Mouse (Mus musculus): ENCODE data around the gene H2afx. TPM values are rescaled to one million over a fixed set of nuclear protein-coding genes. Genes with fewer than 3 reads are reported as not detected.

Gene H2afx
- 463 and 498 TPM in 2 replicates for polyA plus RNA-seq (2014; fragmentation: Nextera tagmentation; extraction: Ambion mirVana)

DNA sequence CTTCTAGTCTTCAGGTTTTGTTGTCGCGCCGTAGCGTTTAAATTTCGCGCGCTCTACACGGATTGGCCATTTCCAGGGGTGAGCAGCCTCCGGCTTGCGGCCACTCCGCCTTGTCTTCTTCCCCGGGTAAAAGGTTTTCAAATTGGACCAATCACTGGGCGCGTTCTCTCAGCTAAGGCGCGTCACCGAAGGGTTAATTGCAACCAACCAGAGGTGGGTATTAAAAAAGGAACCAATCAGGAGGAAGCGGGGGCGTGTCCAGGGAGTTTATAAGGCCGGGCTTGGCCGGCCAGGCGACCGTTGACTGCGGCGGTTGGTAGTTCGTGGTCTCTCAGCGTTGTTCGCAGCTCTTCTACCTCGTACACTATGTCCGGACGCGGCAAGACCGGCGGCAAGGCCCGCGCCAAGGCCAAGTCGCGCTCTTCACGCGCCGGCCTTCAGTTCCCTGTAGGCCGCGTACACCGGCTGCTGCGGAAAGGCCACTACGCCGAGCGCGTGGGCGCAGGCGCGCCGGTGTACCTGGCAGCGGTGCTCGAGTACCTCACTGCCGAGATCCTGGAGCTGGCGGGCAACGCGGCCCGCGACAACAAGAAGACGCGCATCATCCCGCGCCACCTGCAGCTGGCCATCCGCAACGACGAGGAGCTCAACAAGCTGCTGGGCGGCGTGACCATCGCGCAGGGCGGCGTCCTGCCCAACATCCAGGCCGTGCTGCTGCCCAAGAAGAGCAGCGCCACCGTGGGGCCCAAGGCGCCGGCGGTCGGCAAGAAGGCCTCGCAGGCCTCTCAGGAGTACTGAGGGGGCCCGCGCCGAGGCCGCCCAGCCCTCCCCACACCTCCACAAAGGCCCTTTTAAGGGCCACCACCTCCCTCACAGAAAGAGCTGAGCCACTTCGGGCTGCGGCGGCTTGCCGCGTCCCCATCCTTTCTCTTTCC, at the start of gene H2afx:
TSS of gene H2afx (plus strand) at position 299 of the 935 bp plus-strand sequence.
- ATAC-seq (replicated peaks; ENCODE audit: low FRiP score) (peak; percentile 97), DNase-seq (ENCODE audit: low spot score) (peak; percentile 99)
- H3K4me1 ChIP-seq (replicated peaks; ENCODE audit: control insufficient read depth, insufficient read depth, low read length): peaks cover 4% of the 10 kb centered on the region; the same call in 1 of the 2 replicates
- H3K4me2 ChIP-seq (ENCODE audit: low read depth, low read length, severe bottlenecking): peak within 1 kb of the TSS; percentile 73
- peak within 1 kb of the TSS; percentile 99 for H3K4me3 ChIP-seq (ENCODE audit: low read depth, low read length)
- H3K27me3 ChIP-seq (ENCODE audit: control insufficient read depth, insufficient read depth, low read length): no peaks in the 10 kb centered on the region
- under 1% methylated on average over 86 of the region's 91 CpGs for WGBS
- H3K36me3 ChIP-seq (ENCODE audit: control insufficient read depth, insufficient read depth, low read length): peaks cover 18% of the 10 kb centered on the region
- H3K9me3 ChIP-seq (ENCODE audit: control insufficient read depth, low read length): no peaks in the 10 kb centered on the region; the same call in 1 of the 2 replicates
- peak within 1 kb of the TSS; percentile 97 for H3K27ac ChIP-seq (ENCODE audit: low read depth, low read length)
- H3K9ac ChIP-seq (ENCODE audit: low read length): peak within 1 kb of the TSS; percentile 99

DNA sequence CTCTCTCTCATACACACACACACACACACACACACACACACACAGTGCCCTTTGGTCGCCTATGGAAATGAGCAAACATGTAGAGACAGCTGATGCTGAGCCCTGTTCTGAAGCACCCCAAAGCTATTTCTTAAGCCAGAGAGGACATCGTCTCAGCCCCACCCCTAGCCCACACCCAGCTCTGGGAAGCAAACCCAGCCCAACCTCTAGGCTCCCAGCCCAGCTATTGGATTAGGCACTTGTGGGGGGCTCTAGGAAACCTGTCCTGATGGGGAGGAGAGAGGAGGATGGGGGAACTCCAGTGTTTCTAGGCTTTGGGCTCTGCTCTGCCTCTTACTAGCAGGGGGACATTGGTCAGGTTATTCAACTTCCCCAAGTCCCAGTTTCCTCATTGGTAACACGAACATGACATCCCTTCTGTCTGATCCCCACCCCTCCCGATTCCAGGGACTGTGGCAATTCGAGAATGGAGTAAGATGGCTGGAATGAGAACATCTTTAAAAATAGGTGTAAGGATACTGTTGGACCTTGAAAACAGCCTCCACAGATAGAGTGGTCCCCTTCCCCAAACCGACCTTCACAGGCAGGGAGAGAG, 48.1 kb upstream of the H2afx start:
- no peak overlapping the region for H3K4me3 ChIP-seq (ENCODE audit: low read depth, low read length)

DNA sequence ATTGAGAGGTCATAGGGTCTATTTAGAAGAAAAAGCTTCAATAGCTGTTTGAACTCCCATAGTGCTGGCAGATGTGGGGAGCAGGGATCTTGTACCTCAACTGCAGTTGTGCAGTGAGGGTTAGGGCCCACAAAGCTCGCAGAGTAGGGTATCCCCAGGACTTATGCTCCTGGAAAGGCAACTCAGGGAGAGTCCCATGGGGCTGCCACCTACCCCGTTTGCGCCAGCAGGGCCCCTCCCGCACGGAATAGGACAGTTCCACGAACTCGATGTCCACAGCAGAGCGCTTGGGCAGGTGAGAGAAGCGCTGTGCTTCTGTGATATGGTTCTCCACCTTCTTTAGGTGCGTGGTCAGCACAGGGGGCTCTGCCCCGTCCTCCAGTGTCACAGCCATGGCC, 47.5 kb upstream of the H2afx start:
- ATAC-seq (replicated peaks; ENCODE audit: low FRiP score) (no peak), DNase-seq (ENCODE audit: low spot score) (no peak)
- Histone ChIP-seq H3K27ac (ENCODE audit: low read depth, low read length) (no peak overlapping the region), H3K36me3 (ENCODE audit: control insufficient read depth, insufficient read depth, low read length) (no peaks in the 10 kb centered on the region), H3K27me3 (ENCODE audit: control insufficient read depth, insufficient read depth, low read length) (no peaks in the 10 kb centered on the region), H3K9ac (ENCODE audit: low read length) (peak overlapping the region; percentile 80), H3K4me3 (ENCODE audit: low read depth, low read length) (peak overlapping the region; percentile 72), H3K9me3 (ENCODE audit: control insufficient read depth, low read length) (no peaks in the 10 kb centered on the region; the same call in 1 of the 2 replicates), H3K4me1 (replicated peaks; ENCODE audit: control insufficient read depth, insufficient read depth, low read length) (peaks cover 12% of the 10 kb centered on the region), H3K4me2 (ENCODE audit: low read depth, low read length, severe bottlenecking) (peak overlapping the region; percentile 97)
- WGBS: 6% methylated on average over 11 of the region's 11 CpGs

More for the DNA sequence above, 48.1 kb upstream of the H2afx start:
- Histone ChIP-seq H3K27ac (ENCODE audit: low read depth, low read length) (no peak overlapping the region), H3K9ac (ENCODE audit: low read length) (no peak overlapping the region), H3K4me2 (ENCODE audit: low read depth, low read length, severe bottlenecking) (no peak overlapping the region; the same call in 1 of the 2 replicates), H3K36me3 (ENCODE audit: control insufficient read depth, insufficient read depth, low read length) (no peaks in the 10 kb centered on the region), H3K27me3 (ENCODE audit: control insufficient read depth, insufficient read depth, low read length) (no peaks in the 10 kb centered on the region), H3K9me3 (ENCODE audit: control insufficient read depth, low read length) (no peaks in the 10 kb centered on the region; the same call in 1 of the 2 replicates), H3K4me1 (replicated peaks; ENCODE audit: control insufficient read depth, insufficient read depth, low read length) (peaks cover 12% of the 10 kb centered on the region)
- ATAC-seq (replicated peaks; ENCODE audit: low FRiP score) (no peak), DNase-seq (ENCODE audit: low spot score) (no peak)
- WGBS: 9% methylated on average over 6 of the region's 6 CpGs

DNA sequence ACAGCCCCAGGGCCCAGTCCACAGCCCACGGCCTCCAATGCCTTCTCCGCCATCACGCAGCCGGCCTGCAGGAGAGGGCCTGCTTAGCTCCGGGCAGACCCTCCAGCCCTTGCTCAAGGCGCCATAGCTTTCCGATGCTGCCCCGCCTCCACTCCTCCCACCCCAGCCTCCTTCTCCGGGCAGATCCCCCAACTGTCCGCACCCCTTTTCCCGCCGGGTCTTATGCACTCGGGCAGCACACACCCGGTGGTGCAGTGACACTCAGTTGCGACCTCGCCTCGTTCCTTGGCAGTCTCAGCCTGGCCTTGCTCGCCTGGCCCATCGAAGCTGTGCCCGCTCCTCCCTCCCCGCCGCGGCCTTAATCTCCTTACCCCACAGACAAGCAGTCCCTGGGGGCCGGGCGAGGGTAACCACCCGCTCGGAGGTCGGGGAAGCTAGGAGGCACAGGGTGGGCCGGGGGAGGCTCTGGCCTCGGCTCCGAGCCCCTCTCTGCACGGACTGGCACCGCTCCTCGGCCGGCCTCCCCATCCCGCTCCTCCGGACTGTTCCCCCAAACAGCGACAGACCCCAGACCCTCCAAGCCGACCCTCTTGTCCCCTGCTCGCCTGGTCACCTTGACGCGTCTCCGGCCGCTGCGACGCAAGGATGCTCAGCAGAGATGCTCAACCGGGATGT, 47.0 kb upstream of the H2afx start:
- H3K27me3 ChIP-seq (ENCODE audit: control insufficient read depth, insufficient read depth, low read length): no peaks in the 10 kb centered on the region
- DNase-seq (ENCODE audit: low spot score): peak; percentile 80
- peaks cover 12% of the 10 kb centered on the region for H3K4me1 ChIP-seq (replicated peaks; ENCODE audit: control insufficient read depth, insufficient read depth, low read length)
- WGBS: under 1% methylated on average over 46 of the region's 47 CpGs
- peak; percentile 56 for ATAC-seq (replicated peaks; ENCODE audit: low FRiP score)
- peak overlapping the region; percentile 72 for H3K4me3 ChIP-seq (ENCODE audit: low read depth, low read length)
- no peaks in the 10 kb centered on the region; the same call in 1 of the 2 replicates for H3K9me3 ChIP-seq (ENCODE audit: control insufficient read depth, low read length)
- H3K9ac ChIP-seq (ENCODE audit: low read length): peak overlapping the region; percentile 80
- 0 out of 2 replicates have a peak overlapping the region, but pooled peaks have one; percentile 18 for H3K27ac ChIP-seq (ENCODE audit: low read depth, low read length)
- no peaks in the 10 kb centered on the region for H3K36me3 ChIP-seq (ENCODE audit: control insufficient read depth, insufficient read depth, low read length)
- H3K4me2 ChIP-seq (ENCODE audit: low read depth, low read length, severe bottlenecking): peak overlapping the region; percentile 97

DNA sequence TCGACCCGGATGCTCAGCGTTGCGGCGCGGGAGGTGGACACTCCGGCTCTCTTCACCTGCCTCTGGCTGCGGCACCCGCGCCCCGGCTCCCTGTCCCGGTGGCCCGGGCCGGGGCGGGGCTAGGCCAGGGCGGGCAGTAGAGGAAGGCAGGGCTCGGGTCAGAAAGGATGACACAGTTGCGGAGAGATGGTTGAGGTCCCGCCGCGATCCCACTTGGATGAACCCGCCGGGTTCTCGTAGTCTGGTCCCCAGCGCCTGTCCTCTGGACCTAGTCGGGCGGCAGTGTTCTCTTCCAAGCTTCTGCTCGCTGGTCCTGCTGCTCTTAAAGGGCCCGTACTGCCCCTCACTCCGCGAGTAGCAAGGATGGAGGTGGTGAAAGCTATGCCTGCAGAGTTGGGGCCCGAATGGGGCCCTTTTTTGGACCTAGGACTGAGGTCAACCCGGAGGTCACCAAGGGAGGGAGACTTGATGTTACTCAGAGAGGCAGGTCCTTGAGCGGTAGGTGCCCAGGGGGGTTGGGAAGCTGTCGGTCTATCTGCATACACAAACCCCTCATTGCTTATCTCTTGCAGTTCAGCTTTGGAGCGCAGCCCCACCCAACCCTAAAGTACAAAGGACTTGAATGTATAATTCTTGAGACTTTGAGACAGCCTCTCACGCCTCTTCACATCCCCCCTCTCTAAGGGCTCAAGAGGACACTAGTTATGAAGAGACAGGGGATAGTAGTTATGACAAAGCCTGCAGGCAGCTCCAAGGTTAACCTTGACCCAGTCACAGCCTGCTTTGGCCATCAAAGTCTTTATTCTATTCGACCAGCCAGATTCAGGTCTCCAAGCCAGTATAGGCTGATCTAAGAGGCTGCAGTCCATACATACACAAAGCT, 46.2 kb upstream of the H2afx start, which contains the start of gene Abcg4:
TSS of gene Abcg4 (minus strand) at position 540 of the 883 bp plus-strand sequence.
- Histone ChIP-seq H3K9ac (ENCODE audit: low read length) (peak within 1 kb of the TSS; percentile 80), H3K27ac (ENCODE audit: low read depth, low read length) (0 out of 2 replicates have a peak within 1 kb of the TSS, but pooled peaks have one; percentile 18), H3K9me3 (ENCODE audit: control insufficient read depth, low read length) (no peaks in the 10 kb centered on the region; the same call in 1 of the 2 replicates), H3K4me1 (replicated peaks; ENCODE audit: control insufficient read depth, insufficient read depth, low read length) (peaks cover 12% of the 10 kb centered on the region), H3K4me2 (ENCODE audit: low read depth, low read length, severe bottlenecking) (peak within 1 kb of the TSS; percentile 97), H3K4me3 (ENCODE audit: low read depth, low read length) (peak within 1 kb of the TSS; percentile 72), H3K36me3 (ENCODE audit: control insufficient read depth, insufficient read depth, low read length) (no peaks in the 10 kb centered on the region), H3K27me3 (ENCODE audit: control insufficient read depth, insufficient read depth, low read length) (no peaks in the 10 kb centered on the region)
- ATAC-seq (replicated peaks; ENCODE audit: low FRiP score): peak; percentile 72
- DNase-seq (ENCODE audit: low spot score): peak; percentile 73
- WGBS: 1% methylated on average over 38 of the region's 38 CpGs

DNA sequence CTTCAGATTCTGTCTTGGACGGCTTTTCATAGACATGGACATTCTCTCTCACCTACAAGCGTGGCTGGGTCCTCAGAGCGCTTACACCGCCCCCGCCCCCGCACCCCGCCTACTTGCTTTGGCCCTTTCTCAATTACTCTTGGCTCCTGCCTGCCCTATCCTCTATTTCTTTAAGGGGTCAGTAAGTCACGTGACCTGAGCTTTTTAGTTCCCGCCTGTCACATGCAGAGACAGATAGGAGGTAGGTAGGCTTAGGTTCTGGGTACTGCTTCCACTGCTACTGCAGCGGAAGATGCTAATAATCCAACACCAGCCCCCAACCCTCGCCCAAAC, 45.6 kb upstream of the H2afx start:
- 5% methylated on average over 11 of the region's 11 CpGs for WGBS
- DNase-seq (ENCODE audit: low spot score) (no peak), ATAC-seq (replicated peaks; ENCODE audit: low FRiP score) (no peak)
- no peaks in the 10 kb centered on the region for H3K36me3 ChIP-seq (ENCODE audit: control insufficient read depth, insufficient read depth, low read length)
- 0 out of 2 replicates have a peak overlapping the region, but pooled peaks have one; percentile 80 for H3K9ac ChIP-seq (ENCODE audit: low read length)
- H3K9me3 ChIP-seq (ENCODE audit: control insufficient read depth, low read length): no peaks in the 10 kb centered on the region; the same call in 1 of the 2 replicates
- peak overlapping the region; percentile 72 for H3K4me3 ChIP-seq (ENCODE audit: low read depth, low read length)
- H3K27ac ChIP-seq (ENCODE audit: low read depth, low read length): no peak overlapping the region
- H3K4me2 ChIP-seq (ENCODE audit: low read depth, low read length, severe bottlenecking): peak overlapping the region; percentile 97
- peaks cover 12% of the 10 kb centered on the region for H3K4me1 ChIP-seq (replicated peaks; ENCODE audit: control insufficient read depth, insufficient read depth, low read length)
- no peaks in the 10 kb centered on the region for H3K27me3 ChIP-seq (ENCODE audit: control insufficient read depth, insufficient read depth, low read length)

DNA sequence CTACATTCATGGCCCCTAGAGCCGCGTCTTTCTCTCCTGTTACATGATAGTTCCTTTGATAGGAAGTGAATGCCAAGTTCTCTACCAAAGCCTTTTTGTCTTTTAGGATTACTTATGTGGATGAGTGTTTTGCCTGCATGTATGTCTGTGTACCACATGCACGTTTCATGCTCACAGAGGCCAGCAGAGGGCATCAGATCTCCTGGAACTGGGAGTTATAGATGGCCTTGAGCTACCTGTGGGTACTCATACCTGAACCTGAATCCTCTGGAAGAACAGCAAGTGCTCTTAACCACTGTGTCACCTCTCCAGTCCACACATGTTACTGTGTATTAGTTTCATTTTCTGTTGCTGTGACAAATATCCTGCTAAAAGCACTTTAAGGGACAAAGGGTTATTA, 42.0 kb upstream of the H2afx start:
- no peaks in the 10 kb centered on the region; the same call in 1 of the 2 replicates for H3K36me3 ChIP-seq (ENCODE audit: control insufficient read depth, insufficient read depth, low read length)
- no peak overlapping the region for H3K9ac ChIP-seq (ENCODE audit: low read length)
- no peaks in the 10 kb centered on the region for H3K27me3 ChIP-seq (ENCODE audit: control insufficient read depth, insufficient read depth, low read length)
- DNase-seq (ENCODE audit: low spot score) (no peak), ATAC-seq (replicated peaks; ENCODE audit: low FRiP score) (no peak)
- H3K4me2 ChIP-seq (ENCODE audit: low read depth, low read length, severe bottlenecking): no peak overlapping the region
- H3K4me1 ChIP-seq (replicated peaks; ENCODE audit: control insufficient read depth, insufficient read depth, low read length): peaks cover 7% of the 10 kb centered on the region; the same call in 1 of the 2 replicates
- H3K4me3 ChIP-seq (ENCODE audit: low read depth, low read length): no peak overlapping the region
- WGBS: 72% methylated on average over 3 of the region's 3 CpGs
- H3K9me3 ChIP-seq (ENCODE audit: control insufficient read depth, low read length): no peaks in the 10 kb centered on the region; the same call in 1 of the 2 replicates
- no peak overlapping the region for H3K27ac ChIP-seq (ENCODE audit: low read depth, low read length)

All from forebrain, embryonic 11.5 days (tissue).